Mouse (Mus musculus): ENCODE measurements around the gene Tfap2a.

GRCm38 (mm10) chr13:40743221-40743620 is 5.0 kb upstream of the Tfap2a start:
- TF ChIP-seq MEF2A (IDR thresholded peaks at IDR 0.05; ENCODE audit: extremely low read depth, insufficient replicate concordance, low read depth, low read length, poor library complexity, severe bottlenecking) = no peak
- no peak for TF ChIP-seq GABPA (IDR thresholded peaks at IDR 0.05; ENCODE audit: low read depth, low read length)
- no peak for TF ChIP-seq CTCF (IDR thresholded peaks at IDR 0.05 in 2 of 3, conservative IDR thresholded peaks at IDR 0.05 in 1 of 3; ENCODE audit: control insufficient read depth in 1 of 3, insufficient read depth in 1 of 3, low read depth in 2 of 3, low read length in 3 of 3, poor library complexity in 1 of 3, severe bottlenecking in 1 of 3)
- TF ChIP-seq MYC (IDR thresholded peaks at IDR 0.05; ENCODE audit: low read depth, low read length) = no peak
- no peak for TF ChIP-seq EP300 (IDR thresholded peaks at IDR 0.05; ENCODE audit: low read depth in 1 of 2, low read length in 2 of 2)
- no peak for TF ChIP-seq ZC3H11A (IDR thresholded peaks at IDR 0.05; ENCODE audit: low read depth, low read length)
- TF ChIP-seq KAT2A (conservative IDR thresholded peaks at IDR 0.05; ENCODE audit: low read depth, low read length) = no peak
- TF ChIP-seq CHD2 (IDR thresholded peaks at IDR 0.05; ENCODE audit: low read length) = no peak
- no peak for TF ChIP-seq POLR2A (IDR thresholded peaks at IDR 0.05; ENCODE audit: control insufficient read depth in 1 of 2, insufficient read depth in 1 of 2, low read depth in 1 of 2, low read length in 2 of 2, poor library complexity in 1 of 2)
- no peak for TF ChIP-seq MAX (IDR thresholded peaks at IDR 0.05; ENCODE audit: low read length)
- TF ChIP-seq JUND (IDR thresholded peaks at IDR 0.05; ENCODE audit: low read depth, low read length) = no peak
- no peak for TF ChIP-seq ETS1 (IDR thresholded peaks at IDR 0.05; ENCODE audit: low read depth, low read length)
